Mouse (Mus musculus): ENCODE data around the gene Gm45234. TPM values are rescaled to one million over a fixed set of nuclear protein-coding genes. Genes with fewer than 3 reads are reported as not detected.
"Not testable (repeated sequence)": the region's sequence is repeated elsewhere in the genome, so short reads cannot be mapped to it uniquely, and the experiment has no call there.

Gm45234 gene
- polyA plus RNA-seq (2012; rRNA removed), result not detected in 2 replicates

- H3K27me3 ChIP-seq (replicated peaks; ENCODE audit: control insufficient read depth, insufficient read depth, low read length), result no peaks in the 10 kb centered on the region
- peak; percentile 83 for DNase-seq
These were observed at the start of gene Gm45234, which contains the start of gene Atn1 for GRCm38 (mm10) chr6:124755831-124756595. Gm45234 (minus strand) TSS chr6:124756021. Atn1 (minus strand) TSS chr6:124756524.

DNA sequence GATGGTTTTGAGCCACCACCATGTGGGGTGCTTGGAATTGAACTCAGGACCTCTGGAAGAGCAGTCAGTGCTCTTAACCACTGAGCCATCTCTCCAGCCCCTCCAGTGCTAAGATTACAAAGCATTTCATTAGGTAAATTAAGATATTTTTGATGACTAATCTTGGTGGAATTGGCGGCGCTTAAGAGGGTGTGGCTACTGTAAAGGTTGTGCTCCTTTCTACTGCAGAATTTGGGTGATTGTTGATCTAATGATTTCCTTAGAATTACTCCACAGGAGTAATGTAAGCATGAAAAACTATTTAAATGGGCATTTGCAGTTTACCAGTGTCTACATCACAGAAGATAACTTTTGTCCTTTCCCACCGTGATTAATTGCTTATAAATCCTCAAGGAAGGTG, 48.5 kb upstream of the Gm45234 start:
- Histone ChIP-seq H3K4me1 (ENCODE audit: control insufficient read depth, insufficient read depth, low read length) (peaks cover 23% of the 10 kb centered on the region; the same call in 1 of the 2 replicates), H3K36me3 (ENCODE audit: control insufficient read depth, insufficient read depth, low read length) (no peaks in the 10 kb centered on the region), H3K27ac (ENCODE audit: insufficient read depth, low read depth, low read length) (no peak overlapping the region), H3K4me3 (ENCODE audit: insufficient read depth, low read depth, low read length) (no peak overlapping the region), H3K27me3 (replicated peaks; ENCODE audit: control insufficient read depth, insufficient read depth, low read length) (no peaks in the 10 kb centered on the region)
- WGBS, result 84% methylated on average over 3 of the region's 3 CpGs
- no peak for DNase-seq
- TF ChIP-seq CTCF (conservative IDR thresholded peaks at IDR 0.05; ENCODE audit: insufficient read depth, insufficient read length, low read depth, low read length), result no peak
- TF ChIP-seq POLR2A (IDR thresholded peaks at IDR 0.05; ENCODE audit: low read depth, low read length), result no peak

More at GRCm38 (mm10) chr6:124755831-124756595, at the start of gene Gm45234, which contains the start of gene Atn1:
- Histone ChIP-seq H3K4me1 (ENCODE audit: control insufficient read depth, insufficient read depth, low read length) (peaks cover 22% of the 10 kb centered on the region), H3K27ac (ENCODE audit: insufficient read depth, low read depth, low read length) (peak within 1 kb of the TSS; percentile 89), H3K4me3 (ENCODE audit: insufficient read depth, low read depth, low read length) (peak within 1 kb of the TSS; percentile 91), H3K36me3 (ENCODE audit: control insufficient read depth, insufficient read depth, low read length) (no peaks in the 10 kb centered on the region)
- TF ChIP-seq CTCF (conservative IDR thresholded peaks at IDR 0.05; ENCODE audit: insufficient read depth, insufficient read length, low read depth, low read length), result no peak
- TF ChIP-seq POLR2A (IDR thresholded peaks at IDR 0.05; ENCODE audit: low read depth, low read length), result no peak
- under 1% methylated on average over 86 of the region's 100 CpGs for WGBS

DNA sequence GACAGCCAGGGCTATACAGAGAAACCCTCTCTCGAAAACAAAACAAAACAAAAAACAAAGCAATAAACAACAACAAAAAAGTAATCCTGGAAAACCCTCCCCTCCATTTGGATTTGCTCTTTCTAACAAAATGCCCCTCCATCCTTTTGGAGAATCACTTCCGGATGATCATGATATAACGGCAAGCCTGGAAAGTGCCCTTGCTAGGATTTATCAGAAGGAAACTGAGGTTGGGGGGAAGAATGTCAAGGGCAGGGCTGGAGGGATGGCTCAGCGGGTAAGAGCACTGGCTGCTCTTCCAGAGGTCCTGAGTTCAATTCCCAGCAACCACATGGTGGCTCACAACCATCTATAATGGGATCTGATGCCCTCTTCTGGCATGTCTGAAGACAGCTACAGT, 47.9 kb upstream of the Gm45234 start:
- not testable (repeated sequence) for H3K27ac ChIP-seq (ENCODE audit: insufficient read depth, low read depth, low read length); DNase-seq; H3K4me3 ChIP-seq (ENCODE audit: insufficient read depth, low read depth, low read length); H3K27me3 ChIP-seq (replicated peaks; ENCODE audit: control insufficient read depth, insufficient read depth, low read length); H3K36me3 ChIP-seq (ENCODE audit: control insufficient read depth, insufficient read depth, low read length)
- WGBS, result 97% methylated on average over 4 of the region's 4 CpGs
- H3K4me1 ChIP-seq (ENCODE audit: control insufficient read depth, insufficient read depth, low read length), result peaks cover 23% of the 10 kb centered on the region; the same call in 1 of the 2 replicates

DNA sequence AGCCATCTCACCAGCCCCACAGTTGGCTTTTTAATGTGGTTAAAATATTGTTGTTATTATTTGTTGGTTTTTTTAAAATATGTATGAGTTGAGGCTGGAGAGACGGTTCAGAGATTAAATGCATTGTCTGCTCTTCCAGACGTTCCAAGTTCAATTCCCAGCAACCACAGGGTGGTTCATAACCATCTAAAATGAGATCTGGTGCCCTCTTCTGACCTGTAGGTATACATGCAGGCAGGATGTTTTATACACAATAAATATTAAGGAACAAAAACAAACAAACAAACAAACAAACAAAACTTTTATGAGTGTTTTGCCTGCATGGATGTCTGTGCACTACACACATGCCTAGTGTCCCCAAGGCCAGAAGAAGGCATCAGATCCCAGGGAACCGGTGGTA, 47.2 kb upstream of the Gm45234 start:
- Histone ChIP-seq H3K27ac (ENCODE audit: insufficient read depth, low read depth, low read length) (no peak overlapping the region), H3K4me3 (ENCODE audit: insufficient read depth, low read depth, low read length) (no peak overlapping the region), H3K27me3 (replicated peaks; ENCODE audit: control insufficient read depth, insufficient read depth, low read length) (no peaks in the 10 kb centered on the region), H3K4me1 (ENCODE audit: control insufficient read depth, insufficient read depth, low read length) (peaks cover 21% of the 10 kb centered on the region; the same call in 1 of the 2 replicates), H3K36me3 (ENCODE audit: control insufficient read depth, insufficient read depth, low read length) (no peaks in the 10 kb centered on the region)
- DNase-seq, result no peak
- 75% methylated on average over 3 of the region's 3 CpGs for WGBS
- no peak for TF ChIP-seq CTCF (conservative IDR thresholded peaks at IDR 0.05; ENCODE audit: insufficient read depth, insufficient read length, low read depth, low read length)
- no peak for TF ChIP-seq POLR2A (IDR thresholded peaks at IDR 0.05; ENCODE audit: low read depth, low read length)

- WGBS, result 15% methylated on average over 6 of the region's 9 CpGs
- not testable (repeated sequence) for DNase-seq; H3K27me3 ChIP-seq (replicated peaks; ENCODE audit: control insufficient read depth, insufficient read depth, low read length); H3K4me3 ChIP-seq (ENCODE audit: insufficient read depth, low read depth, low read length); H3K36me3 ChIP-seq (ENCODE audit: control insufficient read depth, insufficient read depth, low read length)
- peak overlapping the region; percentile 41; the same call in 1 of the 2 replicates for H3K27ac ChIP-seq (ENCODE audit: insufficient read depth, low read depth, low read length)
- H3K4me1 ChIP-seq (ENCODE audit: control insufficient read depth, insufficient read depth, low read length), result peaks cover 14% of the 10 kb centered on the region; the same call in 1 of the 2 replicates
These were observed 46.6 kb upstream of the Gm45234 start for GRCm38 (mm10) chr6:124802400-124802799.

DNA sequence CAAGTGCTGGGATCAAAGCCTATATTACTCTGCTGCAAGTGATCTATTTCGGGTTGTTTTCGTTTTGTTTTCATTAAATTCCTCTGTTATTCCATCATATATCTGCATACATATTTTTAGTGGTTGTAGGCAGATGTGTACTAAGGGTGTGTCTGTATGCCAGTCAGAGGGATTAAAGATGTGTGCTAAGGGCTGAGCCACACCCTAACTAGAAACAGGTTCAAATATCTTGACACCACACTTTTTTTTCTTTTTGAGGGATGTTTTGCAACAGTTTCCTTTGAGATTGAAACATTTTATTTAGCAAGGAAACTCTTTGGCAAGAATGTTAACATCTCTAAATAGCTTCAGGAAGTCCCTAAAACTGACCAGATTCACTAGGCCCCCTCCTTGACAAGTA, 40.4 kb upstream of the Gm45234 start:
- Histone ChIP-seq H3K4me1 (ENCODE audit: control insufficient read depth, insufficient read depth, low read length) (peaks cover 13% of the 10 kb centered on the region), H3K27me3 (replicated peaks; ENCODE audit: control insufficient read depth, insufficient read depth, low read length) (no peaks in the 10 kb centered on the region), H3K27ac (ENCODE audit: insufficient read depth, low read depth, low read length) (peak overlapping the region; percentile 95), H3K4me3 (ENCODE audit: insufficient read depth, low read depth, low read length) (no peak overlapping the region), H3K36me3 (ENCODE audit: control insufficient read depth, insufficient read depth, low read length) (no peaks in the 10 kb centered on the region)
- TF ChIP-seq CTCF (conservative IDR thresholded peaks at IDR 0.05; ENCODE audit: insufficient read depth, insufficient read length, low read depth, low read length) (no peak), POLR2A (IDR thresholded peaks at IDR 0.05; ENCODE audit: low read depth, low read length) (no peak)
- no peak for DNase-seq
- 45% methylated on average over 2 of the region's 2 CpGs for WGBS

DNA sequence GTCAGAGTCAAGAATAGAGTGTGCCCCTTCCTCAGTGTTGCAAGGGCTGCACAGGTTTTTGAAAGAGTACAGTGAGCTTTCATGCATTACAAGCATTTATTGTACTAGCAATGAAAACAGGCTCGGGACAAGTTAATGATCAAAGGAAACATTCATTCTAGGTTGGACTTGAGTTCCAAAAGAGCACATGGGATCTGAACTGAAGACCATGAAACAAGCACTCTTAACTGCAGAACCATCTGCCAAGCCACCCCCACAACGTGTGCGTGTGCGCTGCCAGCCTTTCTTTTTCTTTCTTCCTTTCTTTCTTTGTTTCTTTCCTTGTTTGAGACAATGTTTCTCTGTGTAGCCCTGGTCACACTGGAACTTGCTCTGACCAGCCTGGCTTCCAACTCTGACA, 40.0 kb upstream of the Gm45234 start:
- TF ChIP-seq POLR2A (IDR thresholded peaks at IDR 0.05; ENCODE audit: low read depth, low read length), result no peak
- WGBS, result 45% methylated on average over 4 of the region's 4 CpGs
- Histone ChIP-seq H3K4me1 (ENCODE audit: control insufficient read depth, insufficient read depth, low read length) (peaks cover 13% of the 10 kb centered on the region), H3K27ac (ENCODE audit: insufficient read depth, low read depth, low read length) (peak overlapping the region; percentile 95), H3K36me3 (ENCODE audit: control insufficient read depth, insufficient read depth, low read length) (no peaks in the 10 kb centered on the region), H3K4me3 (ENCODE audit: insufficient read depth, low read depth, low read length) (no peak overlapping the region), H3K27me3 (replicated peaks; ENCODE audit: control insufficient read depth, insufficient read depth, low read length) (no peaks in the 10 kb centered on the region)
- peak; percentile 90 for DNase-seq

All from kidney, adult 2 months (tissue).